In genomic region chr6:87712311-87712710, GRCm38 (mm10) we compare ENCODE assay signal across 27 mouse cellular contexts. TPM values are rescaled to one million over a fixed set of nuclear protein-coding genes. Genes with fewer than 3 reads are reported as not detected.
"Had no signal": no experiment of that assay in that cellular context is flagged by ENCODE, and none has a peak within 500 bp of the region (broad histone marks: within the 10 kb centered on the region; RNA-seq: fewer than 3 reads in every experiment).

No protein-coding gene starts in this region.

- DNase-seq: heart, postnatal 10 days; heart, postnatal 14 days; heart, postnatal 36 days; kidney, adult 11 months; kidney, adult 18-20 months; kidney, adult 2 months; kidney, adult 8-10 months; kidney, adult 9 months; kidney, postnatal 10 days; kidney, postnatal 14 days; kidney, postnatal 25 days; kidney, postnatal 36 days; kidney, postnatal 4 days; layer of hippocampus, adult 9-11 months; layer of hippocampus, postnatal 36 days had no signal

- H3K4me3 ChIP-seq: heart, embryonic 12.5 days; heart, embryonic 13.5 days; heart, embryonic 15.5 days; hindbrain, embryonic 10.5 days; hindbrain, embryonic 12.5 days; hindbrain, embryonic 13.5 days; hindbrain, embryonic 15.5 days; intestine, embryonic 15.5 days; kidney, embryonic 15.5 days; layer of hippocampus, adult 2 months; left cerebral cortex, adult 2 months had no signal

- H3K27me3 ChIP-seq: hindbrain, embryonic 12.5 days; hindbrain, embryonic 13.5 days; hindbrain, embryonic 15.5 days; intestine, embryonic 15.5 days; kidney, embryonic 15.5 days had no signal

- H3K36me3 ChIP-seq: heart, embryonic 12.5 days; heart, embryonic 13.5 days; heart, embryonic 15.5 days; hindbrain, embryonic 10.5 days; hindbrain, embryonic 12.5 days; hindbrain, embryonic 13.5 days; hindbrain, embryonic 15.5 days; intestine, embryonic 15.5 days; kidney, embryonic 15.5 days had no signal

RNA-seq across cellular contexts. Expression of gene Efcc1, which starts 18.4 kb away (rescaled TPM):
- polyA plus RNA-seq: heart, embryonic 11.5 days had no signal
